In the genomic region with DNA sequence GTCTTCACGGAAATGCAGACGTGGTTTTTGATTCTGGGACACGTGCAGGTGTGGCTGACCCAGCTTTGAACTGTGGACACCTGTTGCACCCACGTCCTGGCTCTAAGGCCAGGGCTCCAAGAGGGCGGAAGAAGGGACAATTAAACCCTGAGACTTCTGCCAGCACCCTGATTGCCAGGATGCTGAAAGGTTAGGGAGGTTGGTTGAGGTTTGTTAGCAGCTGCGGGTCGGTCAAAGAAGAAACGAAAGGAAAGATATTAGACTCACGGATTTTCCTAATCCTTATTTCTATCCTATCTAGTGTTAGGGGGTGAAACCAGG, we compare ENCODE assay signal across 8 mouse cellular contexts. TPM values are rescaled to one million over a fixed set of nuclear protein-coding genes. Genes with fewer than 3 reads are reported as not detected.
DNase-seq lines count a peak whose midpoint lies in the region; ATAC-seq and TF ChIP-seq lines count a peak whose summit lies in the region.

No protein-coding gene starts in this region.

- H3K27ac ChIP-seq in lung, postnatal 0 days (ENCODE audit: low read length), result no peak overlapping the region
- H3K27ac ChIP-seq in forebrain, embryonic 13.5 days, result no peak overlapping the region
- H3K27ac ChIP-seq in liver, embryonic 11.5 days (ENCODE audit: low read depth, low read length), result no peak overlapping the region
- no peak overlapping the region for H3K27ac ChIP-seq in stomach, postnatal 0 days (replicated peaks)

- ATAC-seq in lung, postnatal 0 days, result peak; percentile 29; the same call in 1 of the 2 replicates
- no peak for ATAC-seq in forebrain, embryonic 13.5 days
- ATAC-seq in liver, embryonic 11.5 days (replicated peaks; ENCODE audit: low FRiP score), result no peak
- peak; percentile 21; the same call in 1 of the 2 replicates for ATAC-seq in stomach, postnatal 0 days (ENCODE audit: low FRiP score, low TSS enrichment)

- H3K4me1 ChIP-seq in lung, postnatal 0 days (ENCODE audit: insufficient read depth, low read depth, low read length), result peaks cover 4% of the 10 kb centered on the region; the same call in 1 of the 2 replicates
- H3K4me1 ChIP-seq in forebrain, embryonic 13.5 days, result peaks cover 10% of the 10 kb centered on the region
- H3K4me1 ChIP-seq in liver, embryonic 11.5 days (replicated peaks; ENCODE audit: control insufficient read depth, insufficient read depth, low read length), result peaks cover 14% of the 10 kb centered on the region
- no peaks in the 10 kb centered on the region for H3K4me1 ChIP-seq in stomach, postnatal 0 days (replicated peaks; ENCODE audit: control insufficient read depth, insufficient read depth)

- 26% methylated on average over 9 of the region's 9 CpGs for WGBS in lung, postnatal 0 days
- WGBS in forebrain, embryonic 13.5 days, result 32% methylated on average over 9 of the region's 9 CpGs
- 29% methylated on average over 9 of the region's 9 CpGs for WGBS in liver, embryonic 11.5 days
- WGBS in stomach, postnatal 0 days, result 31% methylated on average over 9 of the region's 9 CpGs

- no peak for TF ChIP-seq CTCF in lung, postnatal 0 days (IDR thresholded peaks at IDR 0.05)
- no peak for TF ChIP-seq CTCF in stomach, postnatal 0 days (IDR thresholded peaks at IDR 0.05; ENCODE audit: low read depth)

- peak overlapping the region; percentile 45 for H3K4me3 ChIP-seq in lung, postnatal 0 days (ENCODE audit: low read depth, low read length)
- H3K4me3 ChIP-seq in forebrain, embryonic 13.5 days, result peak overlapping the region; percentile 41
- peak overlapping the region; percentile 45; the same call in 1 of the 2 replicates for H3K4me3 ChIP-seq in liver, embryonic 11.5 days (ENCODE audit: low read depth, low read length)
- H3K4me3 ChIP-seq in stomach, postnatal 0 days (ENCODE audit: low read depth, low read length), result peak overlapping the region; percentile 41

- H3K4me2 ChIP-seq in lung, postnatal 0 days (replicated peaks; ENCODE audit: low read depth, low read length), result peak overlapping the region; percentile 75
- H3K4me2 ChIP-seq in forebrain, embryonic 13.5 days, result peak overlapping the region; percentile 71
- peak overlapping the region; percentile 76 for H3K4me2 ChIP-seq in liver, embryonic 11.5 days
- H3K4me2 ChIP-seq in stomach, postnatal 0 days (replicated peaks; ENCODE audit: low read depth), result peak overlapping the region; percentile 78

- no peak for DNase-seq in lung, postnatal 0 days (ENCODE audit: low spot score)
- no peak for DNase-seq in lung, adult 18-20 months
- DNase-seq in liver, embryonic 11.5 days (ENCODE audit: low spot score), result no peak
- no peak for DNase-seq in stomach, postnatal 0 days (ENCODE audit: low spot score)
- no peak for DNase-seq in spleen, postnatal 10 days (ENCODE audit: low spot score in 2 of 2)
- no peak for DNase-seq in spleen, postnatal 36 days (ENCODE audit: low spot score in 2 of 2)
- no peak for DNase-seq in left cerebral cortex, adult 18-20 months (ENCODE audit: low spot score in 2 of 2)

- no peak overlapping the region for H3K9ac ChIP-seq in lung, postnatal 0 days (replicated peaks; ENCODE audit: low read depth)
- peak overlapping the region; percentile 58; the same call in 1 of the 2 replicates for H3K9ac ChIP-seq in forebrain, embryonic 13.5 days
- no peak overlapping the region for H3K9ac ChIP-seq in liver, embryonic 11.5 days (ENCODE audit: low read depth, low read length)
- H3K9ac ChIP-seq in stomach, postnatal 0 days (ENCODE audit: low read length), result no peak overlapping the region

- no peaks in the 10 kb centered on the region for H3K9me3 ChIP-seq in lung, postnatal 0 days (ENCODE audit: low read length)
- H3K9me3 ChIP-seq in forebrain, embryonic 13.5 days (replicated peaks), result no peaks in the 10 kb centered on the region
- no peaks in the 10 kb centered on the region for H3K9me3 ChIP-seq in liver, embryonic 11.5 days (ENCODE audit: control insufficient read depth, low read length)
- no peaks in the 10 kb centered on the region for H3K9me3 ChIP-seq in stomach, postnatal 0 days (ENCODE audit: control insufficient read depth, low read length)

- H3K27me3 ChIP-seq in lung, postnatal 0 days (replicated peaks; ENCODE audit: insufficient read depth, low read length), result no peaks in the 10 kb centered on the region; the same call in 1 of the 2 replicates
- H3K27me3 ChIP-seq in forebrain, embryonic 13.5 days, result peaks cover 62% of the 10 kb centered on the region
- H3K27me3 ChIP-seq in liver, embryonic 11.5 days (replicated peaks; ENCODE audit: control insufficient read depth, insufficient read depth, low read length), result peaks cover 32% of the 10 kb centered on the region
- H3K27me3 ChIP-seq in stomach, postnatal 0 days (ENCODE audit: control insufficient read depth, insufficient read depth, low read length), result no peaks in the 10 kb centered on the region; the same call in 1 of the 2 replicates

- TF ChIP-seq EP300 in lung, postnatal 0 days (IDR thresholded peaks at IDR 0.05), result no peak
- no peak for TF ChIP-seq EP300 in stomach, postnatal 0 days (optimal IDR thresholded peaks at IDR 0.05)

- no peaks in the 10 kb centered on the region for H3K36me3 ChIP-seq in lung, postnatal 0 days (ENCODE audit: insufficient read depth, low read length)
- H3K36me3 ChIP-seq in forebrain, embryonic 13.5 days (ENCODE audit: poor library complexity, severe bottlenecking), result no peaks in the 10 kb centered on the region
- no peaks in the 10 kb centered on the region for H3K36me3 ChIP-seq in liver, embryonic 11.5 days (ENCODE audit: control insufficient read depth, insufficient read depth, low read length)
- H3K36me3 ChIP-seq in stomach, postnatal 0 days (ENCODE audit: control insufficient read depth, insufficient read depth, low read length), result no peaks in the 10 kb centered on the region

RNA-seq across cellular contexts. Expression of a gene that starts 2.0 kb away (rescaled TPM):
- 2.3 and 3.0 TPM in 2 replicates for polyA plus RNA-seq in lung, postnatal 0 days (2015; fragmentation: Nextera tagmentation; extraction: Ambion mirVana)
- polyA plus RNA-seq in forebrain, embryonic 13.5 days (2015; fragmentation: Nextera tagmentation; extraction: Ambion mirVana), result 0.20 TPM in 1 of 2 replicates, not detected in the other
- polyA plus RNA-seq in liver, embryonic 11.5 days (2014; fragmentation: Nextera tagmentation; extraction: Ambion mirVana), result 0.70 and 0.78 TPM in 2 replicates
- 0.63 and 0.78 TPM in 2 replicates for polyA plus RNA-seq in stomach, postnatal 0 days (2015; fragmentation: Nextera tagmentation; extraction: Ambion mirVana)
- under 1 TPM; 0.79 to 0.80 TPM for total RNA-seq in left cerebral cortex, adult 18-20 months (2021)

RNA-seq across cellular contexts. Expression of a gene that starts 5.5 kb away (rescaled TPM):
- polyA plus RNA-seq in lung, postnatal 0 days (2015; fragmentation: Nextera tagmentation; extraction: Ambion mirVana), result 0.95 and 3.7 TPM in 2 replicates
- not detected in 2 replicates for polyA plus RNA-seq in forebrain, embryonic 13.5 days (2015; fragmentation: Nextera tagmentation; extraction: Ambion mirVana)
- 0.47 and 0.53 TPM in 2 replicates for polyA plus RNA-seq in liver, embryonic 11.5 days (2014; fragmentation: Nextera tagmentation; extraction: Ambion mirVana)
- polyA plus RNA-seq in stomach, postnatal 0 days (2015; fragmentation: Nextera tagmentation; extraction: Ambion mirVana), result 0.32 and 0.40 TPM in 2 replicates
- total RNA-seq in left cerebral cortex, adult 18-20 months (2021), result not detected

RNA-seq across cellular contexts. Expression of a gene that starts 8.0 kb away (rescaled TPM):
- polyA plus RNA-seq in lung, postnatal 0 days (2015; fragmentation: Nextera tagmentation; extraction: Ambion mirVana), result 24.8 and 27.5 TPM in 2 replicates
- 3.5 and 4.2 TPM in 2 replicates for polyA plus RNA-seq in forebrain, embryonic 13.5 days (2015; fragmentation: Nextera tagmentation; extraction: Ambion mirVana)
- 24.1 and 28.1 TPM in 2 replicates for polyA plus RNA-seq in liver, embryonic 11.5 days (2014; fragmentation: Nextera tagmentation; extraction: Ambion mirVana)
- polyA plus RNA-seq in stomach, postnatal 0 days (2015; fragmentation: Nextera tagmentation; extraction: Ambion mirVana), result 17.5 and 19.3 TPM in 2 replicates
- 1 to 10 TPM; 6.0 to 6.9 TPM for total RNA-seq in left cerebral cortex, adult 18-20 months (2021)

RNA-seq across cellular contexts. Expression of a gene that starts 8.9 kb away (rescaled TPM):
- 0.11 TPM in 1 of 2 replicates, not detected in the other for polyA plus RNA-seq in lung, postnatal 0 days (2015; fragmentation: Nextera tagmentation; extraction: Ambion mirVana)
- 0.16 TPM in 1 of 2 replicates, not detected in the other for polyA plus RNA-seq in forebrain, embryonic 13.5 days (2015; fragmentation: Nextera tagmentation; extraction: Ambion mirVana)
- polyA plus RNA-seq in liver, embryonic 11.5 days (2014; fragmentation: Nextera tagmentation; extraction: Ambion mirVana), result not detected in 2 replicates
- 0.11 and 0.16 TPM in 2 replicates for polyA plus RNA-seq in stomach, postnatal 0 days (2015; fragmentation: Nextera tagmentation; extraction: Ambion mirVana)
- under 1 TPM; 0.23 to 0.60 TPM for total RNA-seq in left cerebral cortex, adult 18-20 months (2021)

RNA-seq across cellular contexts. Expression of a gene that starts 20.4 kb away (rescaled TPM):
- polyA plus RNA-seq in lung, postnatal 0 days (2015; fragmentation: Nextera tagmentation; extraction: Ambion mirVana), result 9.9 and 10.3 TPM in 2 replicates
- 5.6 and 6.0 TPM in 2 replicates for polyA plus RNA-seq in forebrain, embryonic 13.5 days (2015; fragmentation: Nextera tagmentation; extraction: Ambion mirVana)
- 13.9 and 20.0 TPM in 2 replicates for polyA plus RNA-seq in liver, embryonic 11.5 days (2014; fragmentation: Nextera tagmentation; extraction: Ambion mirVana)
- polyA plus RNA-seq in stomach, postnatal 0 days (2015; fragmentation: Nextera tagmentation; extraction: Ambion mirVana), result 24.3 and 25.2 TPM in 2 replicates
- 10 to 100 TPM in 1 of 2 experiments, 1 to 10 TPM in 1; 8.6 to 11.6 TPM for total RNA-seq in left cerebral cortex, adult 18-20 months (2021)

Comparison
In these comparisons a context has a peak if more than half of its experiments do, and no peak if none do; other contexts are left out.
1. ATAC-seq: peak in lung, postnatal 0 days (single experiment) and stomach, postnatal 0 days (single experiment); none in forebrain, embryonic 13.5 days (single experiment) and liver, embryonic 11.5 days (single experiment).
2. Peak in every context shown above with its lines, with median percentiles within 50 percentile points of each other: H3K4me2 ChIP-seq and H3K4me3 ChIP-seq.